Mouse (Mus musculus) testis, adult 2 months (tissue): ENCODE measurements around the gene Zbtb17.

Source experiments
- CTCF ChIP-seq: fragments of 200-500 bp; IDR thresholded peaks from 2 replicates; pipeline ENCODE4 v1.5.1; 2012; ENCODE audit warnings: low read depth, mild to moderate bottlenecking, inconsistent platforms, low read length, moderate library complexity; ENCODE audit not compliant: control insufficient read depth, insufficient read depth, insufficient replicate concordance
- POLR2A ChIP-seq: fragments of 200-500 bp; IDR thresholded peaks from 2 replicates; pipeline ENCODE4 v1.6.1; 2012; ENCODE audit warnings: low read depth, mild to moderate bottlenecking, inconsistent platforms, low read length, moderate library complexity; ENCODE audit not compliant: control insufficient read depth

DNA sequence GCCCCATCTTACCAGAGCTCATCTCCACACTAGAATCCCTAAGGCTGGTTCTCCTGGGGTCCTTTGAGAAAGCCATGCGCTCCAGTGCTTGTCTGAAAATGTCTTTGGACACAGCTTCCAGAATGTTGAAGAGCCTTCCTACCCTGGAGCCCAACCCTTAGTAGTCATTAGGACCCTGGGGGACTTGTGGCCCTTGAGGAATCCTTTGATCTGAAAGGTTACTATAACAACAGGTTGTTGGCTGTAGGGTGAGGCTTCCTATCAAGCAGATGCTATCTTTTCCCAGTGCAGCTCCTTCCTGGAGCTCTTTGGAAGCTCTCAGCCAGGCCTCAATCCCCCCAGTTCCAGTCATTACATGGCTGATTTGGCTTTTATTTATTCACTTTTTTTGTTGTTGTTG is 8.5 kb upstream of the Zbtb17 start, which contains the start of gene Srarp:
- TF ChIP-seq CTCF (no peak), POLR2A (no peak)
